Mouse (Mus musculus) kidney, adult 10 weeks (tissue): ENCODE data around the gene Foxj3. TPM values are rescaled to one million over a fixed set of nuclear protein-coding genes. Genes with fewer than 3 reads are reported as not detected.

Experiments used
- polyA plus RNA-seq: library from polyadenylated mRNA; stranded (reverse); fragments of 350-450 nt; fragmentation: Illumina TruSeq; extraction: RNeasy Lipid Tissue Mini Kit (QIAGEN cat#74804); gene quantifications from one replicate; pipeline ENCODE4 v1.2.3, GENCODE M21; 2014; ENCODE audit warnings: low read depth, low replicate concordance

Foxj3 gene
- polyA plus RNA-seq = 47.0 TPM

DNA sequence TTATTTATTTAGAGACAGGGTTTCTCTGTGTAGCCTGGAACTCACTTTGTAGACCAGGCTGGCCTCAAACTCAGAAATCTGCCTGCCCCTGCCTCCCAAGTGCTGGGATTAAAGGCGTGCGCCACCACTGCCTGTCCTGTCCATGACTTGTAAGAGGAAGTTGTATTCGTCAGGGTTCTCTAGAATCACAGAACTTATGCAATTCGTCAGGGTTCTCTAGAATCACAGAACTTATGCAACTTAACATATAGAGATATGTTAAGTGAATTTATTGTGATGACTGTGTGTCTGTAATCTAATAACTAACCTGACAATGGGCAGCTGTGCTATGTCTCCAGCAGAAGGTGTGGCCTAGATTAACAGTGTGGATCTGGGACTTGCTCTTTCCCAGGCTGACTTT lies at the start of gene Foxj3:
Gene Foxj3, plus strand, starts transcription at position 390 of the 400 bp plus-strand sequence.

DNA sequence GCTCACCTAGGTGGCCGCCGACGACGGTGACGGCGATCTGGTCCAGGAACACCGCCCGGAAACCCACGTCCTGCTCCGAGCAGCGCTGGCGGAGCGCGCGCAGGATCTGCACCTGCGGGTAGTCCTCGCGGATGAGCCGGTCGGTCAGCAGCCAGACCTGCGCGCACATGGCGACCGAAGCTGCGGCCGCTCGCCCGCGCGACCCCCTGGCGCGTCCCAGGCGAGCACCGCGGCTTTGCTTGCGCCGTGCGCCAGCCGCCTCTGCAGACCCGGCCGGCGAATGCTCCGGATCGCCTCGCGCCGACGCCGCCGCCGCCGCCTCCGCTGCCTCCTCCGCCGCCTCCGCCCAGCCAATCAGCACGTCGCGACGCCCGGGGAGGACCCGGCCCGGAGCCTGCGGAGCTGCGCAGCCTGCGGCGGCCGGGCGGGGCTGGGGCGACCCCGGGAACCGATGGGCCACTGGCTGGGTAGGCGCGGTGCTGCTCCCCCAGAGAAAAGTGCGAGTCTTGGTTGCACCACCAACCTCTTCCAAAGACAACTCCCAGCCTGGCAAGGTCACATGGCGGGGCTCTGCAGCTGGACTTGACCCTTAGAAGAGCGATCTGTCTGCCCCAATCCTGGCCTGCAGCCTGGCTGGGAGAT lies 44.4 kb upstream of the Foxj3 start, which contains the start of gene Rimkla:
Gene Rimkla, minus strand, starts transcription at position 338 of the 642 bp plus-strand sequence.

DNA sequence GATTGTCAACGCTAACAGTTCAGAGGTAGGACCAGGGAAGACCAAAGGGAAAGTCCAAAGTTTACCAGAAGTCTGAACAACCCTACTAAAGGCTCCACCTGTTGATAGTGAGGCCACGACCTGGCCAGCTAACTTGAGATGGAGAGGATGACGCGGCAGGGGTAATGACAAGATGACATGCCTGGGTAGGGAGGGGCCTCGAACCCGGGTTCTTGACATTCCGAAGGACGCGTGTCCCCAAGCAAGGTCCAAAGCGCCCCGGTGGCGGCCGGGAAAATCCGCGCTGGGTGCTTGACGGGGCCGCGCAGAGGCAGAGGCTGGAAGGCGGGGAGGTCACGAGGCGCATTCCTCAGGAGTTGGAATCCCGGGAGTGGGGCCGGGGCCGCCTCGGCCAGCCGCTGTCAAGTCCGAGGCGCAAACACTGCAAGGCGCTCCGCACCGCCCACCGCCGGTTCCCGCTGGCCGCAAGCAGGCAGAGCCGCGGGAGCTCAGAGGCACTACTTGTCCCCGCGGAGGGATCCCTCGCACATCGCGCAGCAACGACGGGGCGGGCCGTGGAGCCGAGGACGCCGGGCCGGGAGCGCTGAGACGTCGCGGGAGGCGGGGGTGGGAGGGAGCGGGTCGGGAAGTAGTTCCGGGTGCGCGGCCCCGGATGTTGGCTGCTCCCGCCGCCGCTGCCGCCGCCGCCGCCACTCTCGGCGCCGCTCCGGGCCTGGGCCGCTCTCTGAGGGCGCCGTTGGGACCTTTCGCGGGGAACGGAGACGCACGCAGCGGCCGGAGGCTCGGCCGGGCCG lies 2.4 kb downstream of the Foxj3 start, which contains the start of gene Frg2f1:
Gene Frg2f1, minus strand, starts transcription at position 499 of the 794 bp plus-strand sequence.

DNA sequence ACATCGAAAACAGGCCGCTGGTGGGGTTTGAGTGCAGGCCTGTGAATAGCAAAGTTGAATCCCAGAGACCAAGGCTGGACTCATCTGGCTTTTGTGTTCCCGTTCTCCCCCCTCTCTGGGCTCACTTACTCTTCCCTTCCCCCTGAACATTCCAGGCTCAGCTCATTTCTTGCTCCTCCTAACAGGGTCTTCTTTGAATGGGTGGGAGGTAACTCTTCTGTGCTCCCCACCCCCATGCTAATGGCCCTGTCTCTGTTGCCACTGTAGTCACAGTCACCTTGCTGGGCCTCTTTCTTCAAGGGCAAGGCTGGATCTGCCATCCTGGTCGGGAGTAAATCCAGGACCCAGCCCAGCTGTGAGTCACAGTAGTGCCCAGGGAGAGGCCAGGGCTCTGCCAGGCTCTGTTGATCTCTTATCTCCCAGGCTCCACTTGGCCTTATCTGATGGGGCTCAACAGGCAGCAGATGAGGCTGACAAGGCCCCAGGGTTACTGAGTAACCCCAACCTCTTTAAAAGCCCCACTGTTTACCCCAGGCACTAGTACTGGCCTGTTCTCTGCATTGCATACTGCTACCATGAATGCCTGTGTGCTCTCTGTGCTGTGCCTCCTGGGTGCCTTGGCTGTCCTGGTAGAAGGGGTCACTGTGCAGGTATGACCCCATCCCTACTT lies 100.5 kb downstream of the Foxj3 start, which contains the start of gene Guca2a:
Gene Guca2a, plus strand, starts transcription at position 529 of the 670 bp plus-strand sequence.

DNA sequence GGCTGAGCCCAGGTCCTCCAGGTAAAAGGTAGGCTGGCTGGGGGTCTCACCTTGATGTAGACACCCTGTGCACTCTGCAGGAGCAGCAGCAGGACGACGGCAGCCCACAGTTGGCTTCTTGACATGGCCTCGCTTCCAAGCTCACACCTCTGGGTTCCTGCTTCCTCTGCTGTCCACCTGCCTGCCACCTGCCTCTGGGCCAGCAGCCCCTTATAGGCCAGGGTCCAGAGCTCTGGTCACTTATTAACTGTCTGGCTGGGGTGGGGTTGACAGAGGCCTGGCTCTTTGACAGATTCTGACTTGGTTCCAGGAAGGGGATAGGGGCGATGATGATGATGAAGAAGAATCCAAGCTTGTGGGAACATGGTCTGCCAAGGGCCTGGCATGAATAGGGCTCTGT lies 121.9 kb downstream of the Foxj3 start, which contains the start of gene Guca2b:
Gene Guca2b, minus strand, starts transcription at position 224 of the 400 bp plus-strand sequence.

Other genes starting within 250 kb of the Foxj3 start
- 618 TPM for gene Ybx1, start 242.4 kb upstream of the Foxj3 start, polyA plus RNA-seq
- gene Ppih, start 216.5 kb upstream of the Foxj3 start, polyA plus RNA-seq = 21.3 TPM
- 4.3 TPM for gene Ccdc30, start 121.5 kb upstream of the Foxj3 start, polyA plus RNA-seq
- gene Ppcs, start 114.6 kb upstream of the Foxj3 start, polyA plus RNA-seq = 50.2 TPM
- 2.2 TPM for gene Zmynd12, start 114.2 kb upstream of the Foxj3 start, polyA plus RNA-seq
- 0.93 TPM for gene Rimkla, start 44.4 kb upstream of the Foxj3 start, polyA plus RNA-seq
- gene Frg2f1, start 2.5 kb downstream of the Foxj3 start, polyA plus RNA-seq = 6.8 TPM
- gene Guca2a, start 100.7 kb downstream of the Foxj3 start, polyA plus RNA-seq = not detected
- gene Guca2b, start 122.0 kb downstream of the Foxj3 start, polyA plus RNA-seq = 94.2 TPM
- 0.65 TPM for gene Hivep3, start 196.8 kb downstream of the Foxj3 start, polyA plus RNA-seq